Mouse (Mus musculus): Measurements from ENCODE around the gene Btnl9.

DNA sequence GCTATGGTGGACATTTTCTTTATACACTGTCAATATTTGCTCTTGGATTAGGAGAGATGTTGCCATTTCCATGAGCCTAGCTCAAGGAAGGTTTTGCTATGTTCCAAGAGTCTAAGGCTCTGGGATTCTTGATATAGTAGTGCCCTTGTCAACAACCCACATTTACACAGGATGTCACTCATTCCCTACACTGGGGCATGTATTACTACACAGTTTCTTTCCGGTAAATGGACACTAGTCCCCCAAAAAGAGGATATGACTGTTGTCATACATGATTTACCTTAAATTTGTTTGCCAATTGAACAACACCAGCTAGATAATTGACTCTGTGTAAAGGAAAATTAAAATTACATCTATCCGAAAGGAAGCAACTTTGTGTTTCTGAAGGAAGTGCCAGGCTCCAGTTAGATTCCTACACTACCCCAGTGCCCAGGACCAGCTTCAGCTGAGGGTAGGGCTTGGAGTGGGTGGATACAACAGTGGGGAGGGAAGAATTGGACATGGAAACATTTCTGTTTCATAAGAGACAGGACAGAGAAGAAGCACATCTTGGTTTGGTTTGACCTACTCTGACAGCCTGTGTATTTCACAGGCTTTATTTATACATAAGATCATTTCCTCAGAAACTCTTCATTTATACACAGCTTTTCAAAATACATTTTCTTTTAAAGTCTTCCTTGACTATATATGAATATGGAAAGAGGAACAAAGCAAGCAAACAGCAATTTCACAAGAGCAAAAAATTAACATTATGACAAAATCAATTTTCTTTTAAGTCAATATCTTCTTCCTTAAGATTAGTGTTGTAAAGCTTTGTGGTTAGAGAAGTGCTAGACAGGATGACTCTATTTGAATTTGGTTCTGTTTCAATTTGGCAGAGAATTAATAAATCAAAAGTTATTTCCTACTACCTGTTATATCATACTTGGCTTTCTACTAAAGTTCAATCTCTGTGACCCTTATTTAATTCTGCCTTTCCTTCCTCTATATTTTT is 29.8 kb downstream of the Btnl9 start:
- TF ChIP-seq MAFK (IDR thresholded peaks at IDR 0.05; ENCODE audit: insufficient read depth, low read depth, low read length) (no peak), ZNF384 (IDR thresholded peaks at IDR 0.05; ENCODE audit: low read depth, low read length) (no peak), ZC3H11A (IDR thresholded peaks at IDR 0.05; ENCODE audit: borderline replicate concordance, low read depth, low read length) (no peak), CHD2 (IDR thresholded peaks at IDR 0.05; ENCODE audit: low read depth, low read length) (no peak)
